Mouse (Mus musculus) cerebellum, postnatal 4 days (tissue): ENCODE measurements around the gene Atp6v1e1.

Experiments used
- DNase-seq, 2 experiments: peaks; one replicate each; pipeline ENCODE4 v3.0.0; 2022; ENCODE audit warnings: low spot score in 2 of 2, mixed read lengths in 1 of 2

Atp6v1e1 gene

DNA sequence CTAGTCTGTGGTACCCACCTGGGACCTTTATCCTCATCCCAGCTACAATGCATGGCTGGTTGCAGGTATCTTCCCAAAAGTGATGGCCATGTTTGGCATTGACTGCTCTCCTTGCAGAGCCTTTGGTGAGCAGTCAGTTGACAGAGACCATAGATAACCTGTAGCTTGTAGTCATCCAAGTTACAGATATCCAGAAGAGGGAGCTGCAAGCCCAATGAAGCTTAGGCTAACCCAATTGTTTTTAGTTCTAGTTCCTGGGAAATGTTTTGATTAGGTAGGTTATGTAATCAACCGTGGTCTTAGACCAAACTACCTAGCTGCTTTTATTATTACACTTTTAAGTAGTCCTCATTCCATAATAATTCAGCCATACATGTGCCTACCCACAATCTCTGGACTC, 51.2 kb downstream of the Atp6v1e1 start:
- no peak for DNase-seq

DNA sequence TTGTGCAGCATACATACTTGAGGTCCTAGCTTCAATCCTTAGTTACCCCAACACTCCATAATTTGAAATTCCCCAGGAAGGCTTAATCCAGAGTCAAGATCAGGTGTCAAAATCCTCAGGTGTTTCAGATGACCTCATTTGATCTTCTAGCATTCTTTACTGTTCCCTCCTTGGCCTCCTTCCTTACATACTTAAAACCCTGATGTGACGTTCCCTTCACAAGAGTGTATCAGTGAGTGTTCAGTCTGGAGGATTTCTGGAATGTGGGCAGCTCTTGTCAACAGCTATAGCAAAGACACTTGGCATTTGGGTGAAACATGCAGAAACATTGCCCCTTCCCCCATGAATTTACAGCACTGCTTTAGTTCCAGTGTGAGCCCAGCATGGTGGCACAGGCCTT, 52.6 kb downstream of the Atp6v1e1 start:
- DNase-seq, result no peak

DNA sequence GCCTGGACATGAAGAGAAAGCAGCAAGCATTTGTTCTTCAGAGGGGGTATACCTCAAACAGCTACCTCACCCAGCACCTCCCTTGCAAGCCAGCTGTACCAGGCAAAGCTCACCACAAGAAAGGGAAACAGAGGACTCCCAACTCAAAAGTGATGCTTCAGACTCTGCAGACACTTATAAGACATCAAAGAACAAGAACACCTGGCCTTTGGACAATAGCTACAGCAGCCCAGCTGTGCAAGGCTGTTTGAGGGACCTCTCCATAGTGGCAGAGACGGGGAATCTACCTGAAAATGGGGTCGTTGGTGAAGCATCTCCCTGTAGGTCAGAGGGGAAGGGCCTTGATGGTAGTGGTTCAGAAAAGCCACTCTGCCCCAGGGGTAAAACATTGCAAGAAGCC, 61.4 kb downstream of the Atp6v1e1 start:
- no peak for DNase-seq

DNA sequence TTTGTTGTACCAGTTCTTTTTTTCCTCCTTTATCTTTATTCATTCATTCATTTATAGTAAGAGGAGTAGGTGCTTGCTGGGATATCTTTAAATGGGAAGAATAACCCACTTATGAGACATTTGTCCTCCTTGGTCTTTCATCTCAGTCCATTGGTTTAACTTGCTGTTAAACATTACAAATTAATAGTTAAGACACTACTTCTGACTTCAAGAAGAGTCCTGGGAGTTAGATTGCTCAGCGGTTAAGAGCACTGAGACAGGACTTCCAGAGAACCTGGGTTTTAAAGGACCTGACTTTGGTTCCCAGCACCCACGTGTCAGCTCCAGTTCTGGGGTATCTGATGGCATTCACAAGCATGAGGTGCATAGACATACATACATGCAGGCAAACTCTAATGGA, 76.2 kb downstream of the Atp6v1e1 start:
- DNase-seq, result no peak
